Mouse (Mus musculus) skeletal muscle tissue, adult 2 months (tissue): Measurements from ENCODE around the gene Parm1.

Experiments
- DNase-seq: peaks from one replicate; pipeline ENCODE4 v3.0.0-alpha.2; 2012; ENCODE audit warnings: low read depth, low spot score

Gene Parm1

DNA sequence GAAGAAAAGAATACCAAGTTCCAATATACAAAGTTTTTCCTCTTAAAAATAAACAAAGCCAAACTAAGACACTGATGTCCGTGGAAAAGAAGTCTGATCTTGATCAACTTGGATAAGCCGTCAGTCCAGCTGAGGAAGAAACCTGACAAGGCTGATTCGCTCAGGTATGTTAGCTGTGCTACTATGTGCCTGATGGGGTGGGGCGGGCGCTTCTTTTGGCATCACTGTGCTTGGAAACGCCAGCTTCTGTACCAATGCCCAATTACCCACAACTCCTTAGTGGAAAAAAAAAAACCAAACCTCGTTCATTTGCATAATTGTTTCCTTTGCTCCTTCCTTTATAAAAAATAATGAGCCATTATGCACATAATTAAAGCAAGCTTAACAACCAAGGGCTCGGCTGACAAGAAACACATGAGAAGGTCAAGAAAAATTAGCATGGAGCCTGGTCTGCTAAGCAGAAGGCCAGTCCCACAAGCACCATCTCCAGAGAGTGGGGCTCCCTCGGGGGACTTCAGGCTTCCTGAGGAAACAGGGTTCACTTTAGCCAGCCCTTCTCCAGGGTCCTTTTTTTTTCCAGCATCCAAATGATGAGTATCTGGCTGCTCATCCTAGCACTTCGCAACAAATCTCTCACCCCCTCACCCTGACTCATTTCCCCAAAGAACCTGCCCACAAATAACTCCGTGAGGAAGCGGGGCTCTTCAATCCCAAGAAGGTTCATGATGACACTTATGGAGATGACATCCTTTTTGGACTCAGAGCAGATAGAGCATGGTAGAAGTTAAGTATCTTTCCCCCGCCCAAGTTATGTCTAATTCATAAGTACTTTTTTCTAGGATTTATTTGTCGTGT lies 135.9 kb downstream of the Parm1 start:
- no peak for DNase-seq

GRCm38 (mm10) chr5:91654331-91655048 lies 137.1 kb downstream of the Parm1 start:
- no peak for DNase-seq

GRCm38 (mm10) chr5:91655263-91655662 lies 137.8 kb downstream of the Parm1 start:
- no peak for DNase-seq

GRCm38 (mm10) chr5:91662715-91663114 lies 145.3 kb downstream of the Parm1 start:
- no peak for DNase-seq

DNA sequence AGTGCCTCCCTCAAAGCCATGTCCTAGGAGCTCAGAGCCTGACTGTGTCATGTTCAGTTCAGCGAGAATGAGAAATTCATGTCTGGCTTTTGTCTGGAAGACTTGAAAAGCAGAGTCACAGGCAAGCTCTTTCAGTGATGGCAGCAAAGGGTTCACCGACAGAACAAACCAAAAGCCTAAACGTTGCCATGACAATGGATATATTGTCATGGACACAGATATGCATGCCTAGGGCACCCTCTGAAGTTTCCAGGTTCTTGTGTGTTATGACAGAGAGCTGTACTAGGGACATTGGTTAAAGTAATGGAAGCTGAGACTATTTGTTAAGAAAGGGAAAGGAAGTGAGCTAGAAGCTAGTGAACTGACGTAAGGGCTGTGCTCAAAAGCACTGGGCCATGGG lies 149.7 kb downstream of the Parm1 start:
- no peak for DNase-seq

GRCm38 (mm10) chr5:91669235-91669634 lies 151.8 kb downstream of the Parm1 start:
- no peak for DNase-seq
